Mouse (Mus musculus) thymus, postnatal 36 days (tissue): Measurements from ENCODE around the gene Acsl3.

Experiments
- DNase-seq, 2 experiments: peaks; one replicate each; pipeline ENCODE4 v3.0.0; 2022; ENCODE audit warnings: mixed read lengths in 2 of 2

Acsl3 gene

GRCm38 (mm10) chr1:78657671-78658440 lies at the start of gene Acsl3, which contains the start of gene Utp14b:
Acsl3 (plus strand) TSS chr1:78657825.
Utp14b (plus strand) TSS chr1:78658038.
- peak; percentile 94 to 96 for DNase-seq

- no peak for DNase-seq
Observed at GRCm38 (mm10) chr1:78609134-78609907, 48.3 kb upstream of the Acsl3 start.

- DNase-seq: no peak
Observed at GRCm38 (mm10) chr1:78611039-78611438, 46.6 kb upstream of the Acsl3 start.

- no peak for DNase-seq
Observed at GRCm38 (mm10) chr1:78612959-78613358, 44.7 kb upstream of the Acsl3 start.

GRCm38 (mm10) chr1:78624352-78624751 lies 33.3 kb upstream of the Acsl3 start:
- DNase-seq: no peak

GRCm38 (mm10) chr1:78634486-78634885 lies 23.1 kb upstream of the Acsl3 start:
- DNase-seq: no peak

- peak; percentile 4 to 51 for DNase-seq
Observed at GRCm38 (mm10) chr1:78640871-78641270, 16.8 kb upstream of the Acsl3 start.

GRCm38 (mm10) chr1:78641791-78642190 lies 15.8 kb upstream of the Acsl3 start:
- DNase-seq: no peak

GRCm38 (mm10) chr1:78642197-78642596 lies 15.4 kb upstream of the Acsl3 start:
- no peak for DNase-seq

GRCm38 (mm10) chr1:78647317-78647885 lies 10.2 kb upstream of the Acsl3 start:
- DNase-seq: no peak

- DNase-seq: no peak
Observed at GRCm38 (mm10) chr1:78649269-78650061, 8.2 kb upstream of the Acsl3 start.

- DNase-seq: no peak
Observed at GRCm38 (mm10) chr1:78656472-78656871, 1.2 kb upstream of the Acsl3 start.

GRCm38 (mm10) chr1:78657021-78657629 lies 500 bp upstream of the Acsl3 start:
- DNase-seq: no peak

- DNase-seq: peak in 1 of 2 experiments; percentile 17
Observed at GRCm38 (mm10) chr1:78658441-78659269, 1.0 kb downstream of the Acsl3 start.

- no peak for DNase-seq
Observed at GRCm38 (mm10) chr1:78659270-78659823, 1.7 kb downstream of the Acsl3 start.

- no peak for DNase-seq
Observed at GRCm38 (mm10) chr1:78664326-78664725, 6.7 kb downstream of the Acsl3 start.

- no peak for DNase-seq
Observed at GRCm38 (mm10) chr1:78665954-78666499, 8.4 kb downstream of the Acsl3 start.

GRCm38 (mm10) chr1:78666585-78666984 lies 9.0 kb downstream of the Acsl3 start:
- no peak for DNase-seq

- no peak for DNase-seq
Observed at GRCm38 (mm10) chr1:78682291-78682690, 24.7 kb downstream of the Acsl3 start.

- DNase-seq: no peak
Observed at GRCm38 (mm10) chr1:78684128-78684527, 26.5 kb downstream of the Acsl3 start.

- DNase-seq: peak in 1 of 2 experiments; percentile 12
Observed at GRCm38 (mm10) chr1:78686872-78687271, 29.2 kb downstream of the Acsl3 start.
